Mouse (Mus musculus) midbrain, embryonic 10.5 days (tissue): ENCODE results near the gene Hsf5. TPM values are rescaled to one million over a fixed set of nuclear protein-coding genes. Genes with fewer than 3 reads are reported as not detected.
A peak's percentile ranks its signal among the peaks of the same experiment; 100 is the strongest.

Source experiments
- DNase-seq: peaks from one replicate; pipeline ENCODE4 v3.0.0-alpha.2; 2017; ENCODE audit warnings: low spot score
- H3K27ac ChIP-seq: fragments of 300-500 bp; sonication (generic); replicated peaks from 2 replicates; pipeline ENCODE4 v1.5.1; 2016; ENCODE audit warnings: mild to moderate bottlenecking
- H3K27me3 ChIP-seq: fragments of 300-500 bp; sonication (generic); 2 replicates; pipeline ENCODE4 v1.6.1; 2016; ENCODE audit warnings: low read depth, mild to moderate bottlenecking; ENCODE audit not compliant: poor library complexity, severe bottlenecking
- H3K36me3 ChIP-seq: fragments of 300-500 bp; sonication (generic); 2 replicates; pipeline ENCODE4 v1.6.1; 2016; ENCODE audit warnings: mild to moderate bottlenecking, moderate library complexity
- H3K4me1 ChIP-seq: fragments of 300-500 bp; sonication (generic); 2 replicates; pipeline ENCODE4 v1.6.1; 2016
- H3K4me3 ChIP-seq: fragments of 300-500 bp; sonication (generic); 2 replicates; pipeline ENCODE4 v1.5.1; 2016; ENCODE audit warnings: mild to moderate bottlenecking, moderate library complexity
- H3K9me3 ChIP-seq: fragments of 300-500 bp; sonication (generic); replicated peaks from 2 replicates; pipeline ENCODE4 v1.6.1; 2016; ENCODE audit warnings: mild to moderate bottlenecking
- WGBS: fragments of 180-500 bp; shearing (Covaris S2); methylation state at CpG from one replicate; pipeline ENCODE4 v1.1.7; 2016; 5-methylcytosine and 5-hydroxymethylcytosine counted together
- polyA plus RNA-seq: library from polyadenylated mRNA; unstranded; fragments of >200 nt; fragmentation: Nextera tagmentation; extraction: Ambion mirVana; gene quantifications from 2 replicates; pipeline ENCODE4 v1.2.1, GENCODE M21; 2016

Hsf5 gene
- polyA plus RNA-seq, 1 experiment from 2014 or later, result 0.42 TPM

DNA sequence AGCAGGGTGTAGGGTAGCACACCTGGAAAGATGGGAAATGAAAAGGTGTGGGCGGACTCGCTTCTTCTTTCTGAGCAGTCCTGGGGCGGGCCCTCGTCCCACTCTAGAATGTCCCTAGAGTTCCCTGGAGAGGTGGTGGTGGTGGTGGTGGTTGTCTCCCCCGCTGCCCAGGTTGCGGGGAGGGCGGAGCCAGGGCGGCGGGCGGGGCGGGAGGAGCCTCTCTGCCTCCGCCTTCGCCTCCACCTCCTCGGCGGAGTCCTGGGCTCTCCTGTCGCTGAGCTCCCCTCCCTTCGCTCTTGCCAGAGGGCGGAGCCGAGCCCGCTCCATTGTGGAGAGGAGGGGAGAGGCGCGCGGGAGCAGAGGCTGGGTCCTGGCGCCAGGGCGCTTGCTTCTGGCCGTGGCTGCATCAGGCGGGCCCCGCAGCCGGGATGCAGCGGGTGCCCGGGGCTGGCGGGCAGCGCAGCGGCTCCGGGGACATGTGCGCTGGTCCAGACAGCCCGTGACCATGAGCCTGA lies 21.6 kb upstream of the Hsf5 start:
- H3K4me1 ChIP-seq, result peaks cover 63% of the 10 kb centered on the region
- peak overlapping the region; percentile 94 for H3K27ac ChIP-seq
- WGBS, result 3% methylated on average over 27 of the region's 37 CpGs
- H3K9me3 ChIP-seq, result no peaks in the 10 kb centered on the region
- H3K27me3 ChIP-seq, result no peaks in the 10 kb centered on the region
- peak; percentile 89 for DNase-seq
- peaks cover 58% of the 10 kb centered on the region for H3K36me3 ChIP-seq
- H3K4me3 ChIP-seq, result peak overlapping the region; percentile 84

DNA sequence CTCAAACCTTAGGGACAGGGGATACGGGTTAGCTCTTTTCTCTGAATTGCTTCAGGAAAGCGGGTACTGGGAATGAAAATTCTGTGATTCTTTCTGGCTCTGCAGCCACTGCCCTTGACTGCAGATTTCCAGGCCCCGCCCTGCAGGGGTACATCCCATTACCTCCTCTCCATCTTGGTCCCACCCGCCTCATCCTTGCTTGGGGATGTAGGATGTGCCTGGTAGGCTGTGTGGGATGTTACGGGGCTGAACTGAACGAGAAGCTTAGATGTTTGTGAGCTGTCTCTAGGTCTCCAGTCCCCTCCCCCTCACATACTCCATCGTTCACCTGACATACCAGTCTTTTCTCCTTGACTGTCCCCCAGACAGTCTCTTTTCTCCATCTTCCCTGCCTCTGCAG lies 21.0 kb upstream of the Hsf5 start:
- H3K4me1 ChIP-seq, result peaks cover 57% of the 10 kb centered on the region
- WGBS, result 17% methylated on average over 7 of the region's 7 CpGs
- H3K9me3 ChIP-seq, result no peaks in the 10 kb centered on the region
- peak overlapping the region; percentile 84 for H3K4me3 ChIP-seq
- H3K27ac ChIP-seq, result peak overlapping the region; percentile 94
- no peaks in the 10 kb centered on the region for H3K27me3 ChIP-seq
- H3K36me3 ChIP-seq, result peaks cover 64% of the 10 kb centered on the region
- no peak for DNase-seq

DNA sequence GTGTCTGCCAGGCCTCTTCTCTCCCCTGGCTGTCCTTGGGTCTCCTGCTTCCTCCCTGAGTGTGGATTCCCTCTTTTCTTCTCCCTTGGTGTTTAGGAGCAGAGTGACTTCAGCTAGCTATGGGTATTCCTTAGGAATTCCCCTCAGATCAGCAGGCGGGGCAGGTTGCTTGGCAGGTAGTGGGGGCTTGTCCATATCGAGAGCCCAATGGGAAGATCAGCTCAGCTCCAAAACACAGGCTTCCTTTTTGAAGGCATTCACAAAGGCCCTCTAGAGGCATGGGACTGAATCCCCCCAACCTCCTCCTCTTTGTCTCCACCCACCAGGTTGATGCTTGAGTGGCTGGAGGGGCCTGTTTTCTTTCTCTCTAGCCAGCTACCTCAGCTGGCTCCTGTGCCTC lies 20.5 kb upstream of the Hsf5 start:
- WGBS, result 46% methylated on average over 2 of the region's 2 CpGs
- Histone ChIP-seq H3K27ac (peak overlapping the region; percentile 94), H3K9me3 (no peaks in the 10 kb centered on the region), H3K4me1 (peaks cover 55% of the 10 kb centered on the region), H3K27me3 (no peaks in the 10 kb centered on the region), H3K36me3 (peaks cover 69% of the 10 kb centered on the region), H3K4me3 (peak overlapping the region; percentile 84)
- no peak for DNase-seq

DNA sequence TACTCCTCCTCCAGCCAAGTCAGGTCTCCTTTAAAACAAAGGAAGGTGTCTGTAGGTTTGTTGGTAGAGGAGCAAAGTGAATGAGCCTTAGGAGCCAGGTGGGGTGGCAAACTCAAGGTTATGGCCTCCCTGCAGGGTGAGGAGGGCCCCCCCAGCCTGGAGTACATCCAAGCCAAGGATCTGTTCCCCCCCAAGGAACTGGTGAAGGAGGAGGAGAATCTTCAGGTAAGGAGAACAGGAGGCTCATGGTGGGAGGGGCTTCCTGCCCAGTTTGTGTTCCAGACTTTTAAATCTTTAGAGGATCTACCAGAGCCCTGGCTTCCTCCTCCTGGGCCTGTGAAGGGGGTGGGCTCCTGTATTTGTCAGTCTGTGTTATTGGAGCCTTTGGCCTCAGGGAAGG lies 19.9 kb upstream of the Hsf5 start:
- H3K36me3 ChIP-seq, result peaks cover 75% of the 10 kb centered on the region
- no peaks in the 10 kb centered on the region for H3K9me3 ChIP-seq
- no peaks in the 10 kb centered on the region for H3K27me3 ChIP-seq
- H3K4me1 ChIP-seq, result peaks cover 54% of the 10 kb centered on the region
- H3K4me3 ChIP-seq, result peak overlapping the region; percentile 84; the same call in 1 of the 2 replicates
- no peak for DNase-seq
- peak overlapping the region; percentile 94 for H3K27ac ChIP-seq

DNA sequence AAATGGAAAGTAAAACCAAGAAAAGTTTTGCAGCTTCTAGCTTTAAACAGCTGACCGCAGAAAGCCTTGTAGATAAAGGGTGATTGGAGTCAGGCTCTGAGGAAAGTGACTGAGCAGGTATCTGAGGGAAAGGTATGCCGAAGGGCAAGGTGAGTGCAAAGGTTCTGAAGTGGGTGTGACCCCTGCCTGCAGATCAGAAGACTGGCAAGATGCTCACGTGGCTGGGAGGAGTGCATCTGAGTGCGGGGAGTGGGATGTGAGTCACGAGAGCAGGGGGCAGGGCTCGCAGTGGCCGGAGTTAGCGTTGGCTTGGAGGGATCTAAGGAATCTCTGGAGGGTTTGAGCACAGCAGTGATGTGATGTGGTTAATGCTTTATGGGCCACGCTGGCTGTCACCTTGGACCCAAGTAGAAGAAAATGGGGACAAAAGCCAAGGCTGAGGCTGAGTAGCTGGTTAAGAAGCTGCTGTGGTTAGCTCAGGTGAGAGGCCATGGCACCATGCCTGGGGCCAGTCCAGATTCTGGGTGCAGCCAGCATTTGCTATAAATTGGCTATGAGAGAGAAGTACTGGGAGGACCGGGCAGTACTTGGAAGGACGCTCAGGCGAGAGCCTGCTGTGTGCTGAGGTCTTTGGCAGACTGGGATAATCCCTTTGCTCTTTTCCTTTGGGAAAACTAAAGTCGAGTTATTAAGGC lies 17.4 kb upstream of the Hsf5 start:
- H3K36me3 ChIP-seq, result peaks cover 87% of the 10 kb centered on the region
- no peak for DNase-seq
- H3K4me3 ChIP-seq, result no peak overlapping the region
- H3K4me1 ChIP-seq, result peaks cover 29% of the 10 kb centered on the region
- 92% methylated on average over 13 of the region's 13 CpGs for WGBS
- no peaks in the 10 kb centered on the region for H3K27me3 ChIP-seq
- H3K27ac ChIP-seq, result no peak overlapping the region
- no peaks in the 10 kb centered on the region for H3K9me3 ChIP-seq

DNA sequence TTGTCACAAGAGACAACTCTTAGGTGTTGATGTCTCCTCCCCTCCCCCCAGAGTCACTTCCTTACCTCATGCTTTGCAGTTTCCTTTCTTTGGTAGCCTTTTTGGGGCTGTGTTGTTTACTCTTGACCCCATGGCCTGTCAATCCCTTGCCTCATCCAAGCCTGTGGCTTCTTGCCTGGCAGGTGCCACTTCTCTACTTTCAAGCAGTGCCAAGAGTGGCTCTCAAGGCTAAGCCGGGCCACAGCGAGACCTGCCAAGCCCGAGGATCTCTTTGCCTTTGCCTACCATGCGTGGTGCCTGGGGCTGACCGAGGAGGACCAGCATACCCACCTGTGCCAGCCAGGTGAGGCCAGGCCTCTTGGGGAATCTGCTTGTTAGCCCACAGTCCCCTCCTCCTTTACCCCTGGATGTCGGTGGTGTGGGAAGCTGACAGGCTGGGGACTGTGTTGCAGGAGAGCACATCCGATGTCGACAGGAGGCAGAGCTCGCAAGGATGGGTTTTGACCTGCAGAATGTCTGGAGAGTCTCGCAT lies 16.6 kb upstream of the Hsf5 start:
- Histone ChIP-seq H3K9me3 (no peaks in the 10 kb centered on the region), H3K27me3 (no peaks in the 10 kb centered on the region), H3K36me3 (peaks cover 93% of the 10 kb centered on the region), H3K27ac (no peak overlapping the region), H3K4me1 (peaks cover 21% of the 10 kb centered on the region), H3K4me3 (no peak overlapping the region)
- no peak for DNase-seq
- WGBS, result 92% methylated on average over 10 of the region's 10 CpGs

DNA sequence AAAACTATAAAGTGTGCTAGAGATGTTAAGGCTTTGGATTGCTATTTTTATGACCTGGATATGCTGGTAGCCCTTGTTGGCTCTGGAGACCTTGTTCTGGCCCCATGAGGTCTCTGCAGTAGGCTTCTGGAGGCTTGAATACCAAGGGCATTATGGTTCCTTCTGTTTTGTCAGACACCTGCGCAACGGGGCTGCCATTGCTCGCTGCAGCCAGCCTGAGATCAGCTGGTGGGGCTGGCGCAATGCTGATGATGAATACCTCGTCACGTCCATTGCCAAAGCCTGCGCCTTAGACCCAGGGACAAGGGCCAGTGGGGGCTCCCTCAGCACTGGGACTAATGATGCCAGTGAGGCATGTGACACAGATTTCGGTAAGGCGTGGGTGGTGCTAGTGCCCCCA lies 14.7 kb upstream of the Hsf5 start:
- Histone ChIP-seq H3K9me3 (no peaks in the 10 kb centered on the region), H3K4me3 (no peak overlapping the region), H3K27ac (no peak overlapping the region), H3K36me3 (peaks cover 100% of the 10 kb centered on the region), H3K4me1 (peaks cover 2% of the 10 kb centered on the region), H3K27me3 (no peaks in the 10 kb centered on the region)
- DNase-seq, result no peak
- WGBS, result 98% methylated on average over 9 of the region's 9 CpGs

DNA sequence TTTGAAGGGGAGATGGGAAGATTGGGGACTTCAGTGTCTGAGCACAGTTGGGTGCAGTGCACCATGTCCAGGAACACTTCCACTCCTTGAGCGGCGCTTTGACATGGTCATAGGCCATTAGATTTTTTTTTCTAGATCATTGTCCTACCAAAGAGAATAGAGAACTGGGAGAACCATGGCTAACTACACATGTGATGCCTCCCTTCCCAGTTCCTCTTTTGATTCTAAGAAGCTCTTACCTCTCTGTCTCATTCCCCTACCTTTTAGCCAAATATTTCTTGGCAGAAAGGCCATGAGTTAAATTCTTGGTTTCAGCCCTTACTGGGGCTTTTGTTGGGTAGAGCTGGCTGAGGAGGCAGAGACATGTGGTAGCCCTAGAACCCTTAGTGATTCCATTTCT lies 13.4 kb upstream of the Hsf5 start:
- no peaks in the 10 kb centered on the region for H3K27me3 ChIP-seq
- no peak overlapping the region for H3K27ac ChIP-seq
- no peaks in the 10 kb centered on the region for H3K4me1 ChIP-seq
- no peak for DNase-seq
- H3K4me3 ChIP-seq, result no peak overlapping the region
- peaks cover 100% of the 10 kb centered on the region for H3K36me3 ChIP-seq
- no peaks in the 10 kb centered on the region for H3K9me3 ChIP-seq
- WGBS, result 91% methylated on average over 2 of the region's 2 CpGs

DNA sequence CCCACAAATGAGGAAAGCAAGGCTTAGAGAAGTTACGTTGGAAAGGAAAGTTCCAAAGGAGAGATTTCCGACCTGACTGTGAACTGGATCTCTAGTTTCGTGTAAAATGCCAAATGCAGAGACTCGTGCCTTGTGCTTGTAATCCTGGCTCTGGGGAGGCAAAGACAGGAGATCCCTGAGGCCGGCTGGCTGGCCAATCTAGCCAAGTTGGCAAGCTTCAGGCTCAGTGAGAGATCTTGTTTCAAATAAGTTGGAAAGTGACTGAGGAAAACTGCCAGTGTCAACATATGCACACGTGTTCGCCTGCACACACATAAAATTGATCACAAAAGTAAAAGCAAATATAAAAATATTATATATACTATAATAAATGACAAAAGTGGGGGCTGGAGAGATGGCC lies 7.7 kb upstream of the Hsf5 start:
- H3K36me3 ChIP-seq, result peaks cover 100% of the 10 kb centered on the region
- WGBS, result 93% methylated on average over 7 of the region's 7 CpGs
- H3K4me1 ChIP-seq, result no peaks in the 10 kb centered on the region
- H3K9me3 ChIP-seq, result no peaks in the 10 kb centered on the region
- no peak overlapping the region for H3K4me3 ChIP-seq
- DNase-seq, result no peak
- no peak overlapping the region for H3K27ac ChIP-seq
- H3K27me3 ChIP-seq, result no peaks in the 10 kb centered on the region

DNA sequence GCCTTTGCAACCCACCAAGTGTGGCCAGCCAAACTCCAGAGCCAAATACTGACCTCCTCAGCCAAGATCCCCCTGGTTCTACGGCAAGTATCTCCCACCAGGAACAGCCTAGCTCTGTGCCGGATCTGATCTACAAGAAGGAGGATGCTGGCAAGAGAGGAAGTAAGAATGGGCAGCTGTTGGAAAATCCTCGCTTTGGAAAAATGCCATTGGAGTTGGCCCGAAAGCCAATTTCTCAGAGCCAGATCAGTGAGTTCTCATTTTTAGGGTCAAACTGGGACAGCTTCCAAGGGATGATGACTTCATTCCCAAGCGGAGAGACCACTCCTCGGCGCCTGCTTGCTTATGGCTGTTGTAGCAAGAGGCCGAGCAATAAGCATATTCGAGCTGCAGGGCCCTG lies 5.4 kb upstream of the Hsf5 start:
- Histone ChIP-seq H3K27ac (no peak overlapping the region), H3K9me3 (peaks cover under 1% of the 10 kb centered on the region; the same call in 1 of the 2 replicates), H3K4me3 (no peak overlapping the region), H3K36me3 (peaks cover 100% of the 10 kb centered on the region), H3K27me3 (no peaks in the 10 kb centered on the region), H3K4me1 (no peaks in the 10 kb centered on the region)
- 96% methylated on average over 9 of the region's 9 CpGs for WGBS
- DNase-seq, result no peak

DNA sequence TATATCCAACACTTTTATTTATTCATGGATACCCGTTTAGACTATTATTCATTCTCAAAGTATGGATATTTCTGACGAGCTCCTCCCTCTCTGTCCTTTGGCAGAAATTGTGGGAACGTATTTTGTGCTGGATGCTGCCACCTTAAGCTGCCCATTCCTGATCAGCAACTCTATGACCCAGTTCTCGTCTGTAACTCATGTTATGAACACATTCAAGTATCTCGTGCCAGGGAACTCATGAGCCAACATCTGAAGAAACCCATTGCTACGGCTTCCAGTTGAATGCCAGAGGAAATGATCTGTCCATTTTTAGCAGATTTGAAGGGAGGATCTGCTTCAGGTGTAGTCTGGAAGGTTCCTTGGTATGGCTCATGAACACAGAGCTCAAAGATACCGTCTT lies 3.0 kb upstream of the Hsf5 start:
- Histone ChIP-seq H3K9me3 (peaks cover 9% of the 10 kb centered on the region), H3K4me1 (no peaks in the 10 kb centered on the region), H3K27me3 (no peaks in the 10 kb centered on the region), H3K27ac (no peak overlapping the region), H3K36me3 (peaks cover 100% of the 10 kb centered on the region), H3K4me3 (no peak overlapping the region)
- no peak for DNase-seq
- WGBS, result 96% methylated on average over 7 of the region's 7 CpGs

DNA sequence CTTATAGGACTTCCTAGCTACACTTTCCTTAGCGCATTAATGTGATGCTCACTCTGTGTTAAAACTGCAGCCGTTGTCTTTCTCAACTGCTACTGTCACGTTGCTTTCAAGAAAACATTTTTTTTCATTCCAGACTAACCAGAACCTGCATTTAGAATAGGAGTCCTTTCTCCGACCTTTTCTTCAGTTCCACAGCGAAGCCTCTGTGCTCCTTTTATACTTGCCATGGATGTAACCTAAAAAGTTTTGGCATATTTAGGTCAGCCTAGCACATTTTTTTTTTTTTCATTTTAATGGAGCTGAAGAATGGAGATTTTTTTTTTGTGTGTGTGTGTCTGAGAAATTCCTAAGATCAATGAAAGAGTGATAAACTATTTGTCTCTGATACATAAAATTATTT lies 1.4 kb upstream of the Hsf5 start:
- 95% methylated on average over 5 of the region's 5 CpGs for WGBS
- peaks cover 9% of the 10 kb centered on the region for H3K9me3 ChIP-seq
- no peaks in the 10 kb centered on the region for H3K27me3 ChIP-seq
- no peak for DNase-seq
- no peaks in the 10 kb centered on the region for H3K4me1 ChIP-seq
- H3K27ac ChIP-seq, result no peak overlapping the region
- H3K36me3 ChIP-seq, result peaks cover 99% of the 10 kb centered on the region
- no peak overlapping the region for H3K4me3 ChIP-seq

DNA sequence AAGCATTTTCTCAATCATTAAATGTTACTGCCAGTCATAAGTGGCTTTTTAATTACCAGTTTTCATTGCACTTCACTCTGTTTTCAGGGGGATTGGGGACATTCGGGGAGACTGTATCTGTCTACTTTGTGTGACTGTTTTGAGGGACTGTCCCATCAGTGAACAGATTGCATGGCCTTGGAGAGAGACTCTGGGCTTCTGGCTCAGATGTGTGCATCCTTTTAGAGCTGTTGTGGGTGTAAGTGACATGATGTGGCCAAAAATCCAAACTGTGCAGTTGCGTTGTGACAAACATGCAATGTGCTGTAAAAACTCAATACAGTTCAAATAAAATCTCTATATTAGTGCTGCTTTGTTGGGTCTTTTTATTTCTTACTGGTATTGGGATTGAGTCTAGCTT lies 1.0 kb upstream of the Hsf5 start:
- Histone ChIP-seq H3K9me3 (peaks cover 9% of the 10 kb centered on the region), H3K36me3 (peaks cover 98% of the 10 kb centered on the region), H3K27ac (no peak overlapping the region), H3K4me1 (no peaks in the 10 kb centered on the region), H3K27me3 (no peaks in the 10 kb centered on the region), H3K4me3 (no peak overlapping the region)
- 97% methylated on average over 2 of the region's 2 CpGs for WGBS
- no peak for DNase-seq
